Mouse (Mus musculus) G1E (cell line): ENCODE measurements around the gene Sln.

Source experiments
- CTCF ChIP-seq: IDR thresholded peaks from 2 replicates; pipeline ENCODE4 v1.5.1; 2012; ENCODE audit warnings: low read depth, low read length, inconsistent platforms, mixed read lengths
- GATA1 ChIP-seq: IDR thresholded peaks from 2 replicates; pipeline ENCODE4 v1.6.1; 2012; ENCODE audit warnings: borderline replicate concordance, low read length, inconsistent platforms, mixed read lengths
- GATA2 ChIP-seq: IDR thresholded peaks from 2 replicates; pipeline ENCODE4 v1.6.1; 2012; ENCODE audit warnings: low read depth, low read length, inconsistent platforms, borderline replicate concordance
- POLR2AphosphoS5 ChIP-seq: IDR thresholded peaks from 2 replicates; pipeline ENCODE4 v1.6.1; 2012; ENCODE audit warnings: low read depth, low read length, inconsistent platforms; ENCODE audit not compliant: insufficient replicate concordance
- TAL1 ChIP-seq: conservative IDR thresholded peaks from 2 replicates; pipeline ENCODE4 v1.6.1; 2012; ENCODE audit warnings: low read depth, low read length, inconsistent platforms, mixed read lengths

DNA sequence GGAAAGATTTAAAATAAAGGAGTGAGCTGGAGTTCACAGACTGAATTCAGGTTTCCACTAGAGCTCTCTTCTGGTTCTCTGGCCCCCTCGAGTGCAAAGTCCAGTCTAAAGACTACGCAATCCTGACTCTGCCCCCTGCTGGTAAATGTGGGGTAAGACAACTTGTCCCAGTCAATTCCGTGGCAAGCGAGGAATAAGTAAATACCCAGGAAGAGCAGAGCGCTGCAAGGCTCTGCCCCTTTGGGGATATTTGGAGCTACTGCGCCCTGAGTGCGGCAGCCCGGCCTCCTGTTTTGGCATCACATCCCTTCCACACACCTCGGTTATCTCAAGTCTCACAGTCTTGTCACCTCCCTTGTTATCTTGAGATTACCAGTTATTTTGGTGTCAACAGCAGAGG lies 24.6 kb upstream of the Sln start:
- TF ChIP-seq CTCF (peak; percentile 31; the same call in 1 of the 2 replicates), GATA1 (no peak), TAL1 (no peak), GATA2 (no peak), POLR2AphosphoS5 (no peak)
